In genomic region chr3:6876265-6876664, GRCm38 (mm10) we compare ENCODE assay signal across 16 mouse cellular contexts.
"Had no signal": no experiment of that assay in that cellular context is flagged by ENCODE, and none has a peak within 500 bp of the region (broad histone marks: within the 10 kb centered on the region; RNA-seq: fewer than 3 reads in every experiment).

No protein-coding gene starts in this region.

- H3K27ac ChIP-seq: neural tube, embryonic 12.5 days; neural tube, embryonic 13.5 days; neural tube, embryonic 15.5 days; stomach, embryonic 15.5 days; stomach, postnatal 0 days had no signal

- H3K4me2 ChIP-seq: neural tube, embryonic 12.5 days; neural tube, embryonic 13.5 days; neural tube, embryonic 15.5 days; stomach, embryonic 15.5 days had no signal

- H3K36me3 ChIP-seq: neural tube, embryonic 12.5 days; neural tube, embryonic 13.5 days; neural tube, embryonic 15.5 days; stomach, embryonic 15.5 days had no signal

- H3K27me3 ChIP-seq: neural tube, embryonic 12.5 days; neural tube, embryonic 13.5 days; neural tube, embryonic 15.5 days; stomach, embryonic 15.5 days had no signal

- H3K9ac ChIP-seq: neural tube, embryonic 12.5 days; neural tube, embryonic 13.5 days; neural tube, embryonic 15.5 days; stomach, embryonic 15.5 days had no signal

- H3K4me3 ChIP-seq: neural tube, embryonic 12.5 days; neural tube, embryonic 13.5 days; neural tube, embryonic 15.5 days; stomach, embryonic 15.5 days had no signal

- H3K4me1 ChIP-seq: neural tube, embryonic 12.5 days; neural tube, embryonic 13.5 days; neural tube, embryonic 15.5 days; stomach, embryonic 15.5 days had no signal

- DNase-seq: retina, postnatal 1 day; right cerebral cortex, adult 18-20 months; right cerebral cortex, postnatal 14 days; right cerebral cortex, postnatal 25 days; right cerebral cortex, postnatal 4 days; thymus, adult 18-20 months; thymus, adult 2 months; thymus, postnatal 14 days; thymus, postnatal 25 days; thymus, postnatal 36 days; thymus, postnatal 4 days had no signal

- H3K9me3 ChIP-seq: neural tube, embryonic 12.5 days; neural tube, embryonic 13.5 days; neural tube, embryonic 15.5 days; stomach, embryonic 15.5 days had no signal
